12 mouse cellular contexts compared by ENCODE assay signal in genomic region chrX:99225111-99225752, GRCm38 (mm10).
DNase-seq lines count a peak whose midpoint lies in the region; ATAC-seq lines count a peak whose summit lies in the region.
"Had no signal": no experiment of that assay in that cellular context is flagged by ENCODE, and none has a peak within 500 bp of the region (broad histone marks: within the 10 kb centered on the region; RNA-seq: fewer than 3 reads in every experiment).

No protein-coding gene starts in this region.

- no peak overlapping the region for H3K27ac ChIP-seq in limb, embryonic 13.5 days
- no peak overlapping the region for H3K27ac ChIP-seq in limb, embryonic 10.5 days
- H3K27ac ChIP-seq in forebrain, embryonic 10.5 days, result peak overlapping the region; percentile 11; the same call in 1 of the 2 replicates
- no peak overlapping the region for H3K27ac ChIP-seq in hindbrain, embryonic 14.5 days
- H3K27ac ChIP-seq: layer of hippocampus, adult 2 months had no signal

- H3K4me1 ChIP-seq in limb, embryonic 13.5 days, result peaks cover 4% of the 10 kb centered on the region; the same call in 1 of the 2 replicates
- peaks cover 53% of the 10 kb centered on the region for H3K4me1 ChIP-seq in limb, embryonic 10.5 days
- peaks cover 40% of the 10 kb centered on the region for H3K4me1 ChIP-seq in forebrain, embryonic 10.5 days
- H3K4me1 ChIP-seq in hindbrain, embryonic 14.5 days (replicated peaks; ENCODE audit: control insufficient read depth, insufficient read depth, low read length), result no peaks in the 10 kb centered on the region

- no peaks in the 10 kb centered on the region for H3K9me3 ChIP-seq in limb, embryonic 13.5 days
- H3K9me3 ChIP-seq in limb, embryonic 10.5 days (replicated peaks), result no peaks in the 10 kb centered on the region
- no peaks in the 10 kb centered on the region for H3K9me3 ChIP-seq in forebrain, embryonic 10.5 days
- no peaks in the 10 kb centered on the region for H3K9me3 ChIP-seq in hindbrain, embryonic 14.5 days (ENCODE audit: control insufficient read depth, low read length)

- 0 out of 2 replicates have a peak, but pooled peaks have one; percentile 26 for ATAC-seq in limb, embryonic 13.5 days (ENCODE audit: low FRiP score, low read depth)
- peak; percentile 56 for ATAC-seq in hindbrain, embryonic 14.5 days (ENCODE audit: low FRiP score)

- peaks cover 67% of the 10 kb centered on the region for H3K27me3 ChIP-seq in limb, embryonic 13.5 days
- peaks cover 99% of the 10 kb centered on the region for H3K27me3 ChIP-seq in limb, embryonic 10.5 days (ENCODE audit: low read depth, poor library complexity, severe bottlenecking)
- peaks cover 100% of the 10 kb centered on the region for H3K27me3 ChIP-seq in forebrain, embryonic 10.5 days (ENCODE audit: poor library complexity, severe bottlenecking)
- H3K27me3 ChIP-seq in hindbrain, embryonic 14.5 days (ENCODE audit: control insufficient read depth, insufficient read depth, low read length), result peaks cover 26% of the 10 kb centered on the region

- H3K4me3 ChIP-seq in limb, embryonic 13.5 days, result no peak overlapping the region
- H3K4me3 ChIP-seq in limb, embryonic 10.5 days, result no peak overlapping the region
- no peak overlapping the region for H3K4me3 ChIP-seq in forebrain, embryonic 10.5 days
- H3K4me3 ChIP-seq in hindbrain, embryonic 14.5 days (replicated peaks; ENCODE audit: low read length), result no peak overlapping the region
- H3K4me3 ChIP-seq: layer of hippocampus, adult 2 months had no signal

- DNase-seq in cerebellum, postnatal 10 days, result peak; percentile 31 to 62
- DNase-seq in cerebellum, adult 8-10 months, result no peak
- no peak for DNase-seq in limb, embryonic 10.5 days (ENCODE audit: low spot score)
- no peak for DNase-seq in forebrain, embryonic 10.5 days (ENCODE audit: extremely low spot score, low spot score)
- DNase-seq in hindbrain, embryonic 14.5 days (ENCODE audit: low spot score), result no peak
- DNase-seq in adrenal gland, postnatal 25 days, result no peak
- no peak for DNase-seq in yolk sac, embryonic 10.5 days (ENCODE audit: low spot score)
- DNase-seq: cerebellum, adult 2 months; kidney, adult 2 months; thymus, adult 2 months had no signal

- H3K4me2 ChIP-seq in limb, embryonic 13.5 days (replicated peaks), result no peak overlapping the region
- H3K4me2 ChIP-seq in hindbrain, embryonic 14.5 days (replicated peaks), result no peak overlapping the region

- H3K36me3 ChIP-seq in limb, embryonic 13.5 days, result no peaks in the 10 kb centered on the region
- H3K36me3 ChIP-seq in limb, embryonic 10.5 days, result no peaks in the 10 kb centered on the region
- no peaks in the 10 kb centered on the region for H3K36me3 ChIP-seq in forebrain, embryonic 10.5 days (replicated peaks)
- H3K36me3 ChIP-seq in hindbrain, embryonic 14.5 days (replicated peaks; ENCODE audit: control insufficient read depth, insufficient read depth), result no peaks in the 10 kb centered on the region

- H3K9ac ChIP-seq in limb, embryonic 13.5 days, result no peak overlapping the region
- no peak overlapping the region for H3K9ac ChIP-seq in hindbrain, embryonic 14.5 days

- 53% methylated on average over 7 of the region's 7 CpGs for WGBS in limb, embryonic 13.5 days
- WGBS in limb, embryonic 10.5 days, result 68% methylated on average over 7 of the region's 7 CpGs
- WGBS in forebrain, embryonic 10.5 days, result 74% methylated on average over 7 of the region's 7 CpGs
- 54% methylated on average over 7 of the region's 7 CpGs for WGBS in hindbrain, embryonic 14.5 days

Comparison
In these comparisons a context has a peak if more than half of its experiments do, and no peak if none do; other contexts are left out.
1. DNase-seq: peak in cerebellum, postnatal 10 days (2 of 2); none in cerebellum, adult 8-10 months (single experiment), limb, embryonic 10.5 days (single experiment), forebrain, embryonic 10.5 days (single experiment), hindbrain, embryonic 14.5 days (single experiment), adrenal gland, postnatal 25 days (single experiment) and yolk sac, embryonic 10.5 days (single experiment).